Mouse (Mus musculus) right cerebral cortex, postnatal 14 days (tissue): ENCODE data around the gene Cobll1.
"Not testable (repeated sequence)": the region's sequence is repeated elsewhere in the genome, so short reads cannot be mapped to it uniquely, and the experiment has no call there.

Source experiments
- DNase-seq: peaks from one replicate; pipeline ENCODE4 v3.0.0; 2022

Gene Cobll1

DNA sequence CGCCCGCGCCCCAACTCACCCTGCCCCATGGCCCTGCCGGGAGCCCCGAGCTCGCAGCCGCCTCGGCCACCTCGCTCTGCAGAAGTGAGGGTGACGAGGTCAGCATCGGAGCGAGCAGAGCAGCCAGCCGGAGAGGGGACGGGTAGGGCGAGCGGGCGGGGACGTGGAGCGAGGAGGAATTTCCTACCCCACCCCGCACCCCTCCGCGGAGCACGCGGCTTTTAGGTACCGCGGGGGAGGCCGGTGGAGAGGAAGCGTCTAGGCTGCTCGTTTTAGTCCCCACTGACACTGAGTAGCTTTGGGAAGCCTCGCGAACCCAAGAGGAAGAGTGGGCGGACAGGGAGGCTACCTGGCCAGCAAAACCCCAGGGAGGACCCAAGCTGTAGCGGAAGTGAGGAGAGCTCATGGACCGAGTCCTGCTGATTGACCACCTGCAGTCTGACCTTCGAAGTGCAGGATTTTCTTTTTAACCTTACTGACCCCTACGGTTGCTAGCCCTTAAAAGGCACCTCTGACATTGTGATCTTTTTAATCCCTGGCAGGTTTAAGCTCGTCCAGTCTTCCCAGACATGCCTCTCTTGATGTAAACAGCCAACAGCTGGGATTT lies at the start of gene Cobll1:
Gene Cobll1 (minus strand): TSS at position 440 of the 607 bp plus-strand sequence.
- DNase-seq = no peak

DNA sequence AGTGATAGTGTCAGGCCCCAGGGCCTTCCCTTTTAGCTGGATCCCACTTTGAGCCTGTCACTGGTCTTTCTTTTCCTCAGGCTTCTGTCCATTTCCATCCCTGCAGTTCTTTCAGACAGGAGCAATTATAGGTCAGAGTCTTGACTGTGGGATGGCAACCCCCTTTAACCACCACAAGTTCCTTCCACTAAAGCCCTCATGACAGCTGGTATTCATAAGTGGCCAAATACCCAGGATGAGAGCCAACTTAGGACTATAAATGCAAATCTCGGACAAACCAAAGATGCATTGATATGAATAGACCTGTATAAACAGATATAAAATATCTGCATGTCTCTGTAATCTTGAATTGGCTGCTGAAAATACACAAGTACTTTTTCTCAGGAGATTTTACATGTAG lies 49.5 kb upstream of the Cobll1 start:
- DNase-seq = no peak

DNA sequence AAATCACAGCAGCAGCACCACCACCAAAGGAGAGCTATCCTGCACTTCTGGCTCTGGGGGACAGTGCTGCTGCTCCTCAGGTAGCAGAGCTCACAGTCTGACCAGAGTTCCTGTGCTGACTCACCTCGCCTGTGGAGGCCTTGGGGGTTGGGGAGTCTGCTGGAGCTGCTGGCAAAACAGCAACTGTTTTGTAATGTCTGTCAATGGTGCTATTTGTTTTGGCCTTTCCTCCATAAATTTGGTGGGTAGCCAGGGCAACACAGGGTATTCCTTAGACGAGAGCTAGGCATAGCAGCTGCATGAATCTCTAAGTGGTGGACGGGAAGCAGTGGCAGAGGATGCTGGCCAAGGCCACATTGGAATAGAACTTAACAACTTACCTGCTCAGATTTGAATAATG lies 46.2 kb upstream of the Cobll1 start:
- DNase-seq = no peak

DNA sequence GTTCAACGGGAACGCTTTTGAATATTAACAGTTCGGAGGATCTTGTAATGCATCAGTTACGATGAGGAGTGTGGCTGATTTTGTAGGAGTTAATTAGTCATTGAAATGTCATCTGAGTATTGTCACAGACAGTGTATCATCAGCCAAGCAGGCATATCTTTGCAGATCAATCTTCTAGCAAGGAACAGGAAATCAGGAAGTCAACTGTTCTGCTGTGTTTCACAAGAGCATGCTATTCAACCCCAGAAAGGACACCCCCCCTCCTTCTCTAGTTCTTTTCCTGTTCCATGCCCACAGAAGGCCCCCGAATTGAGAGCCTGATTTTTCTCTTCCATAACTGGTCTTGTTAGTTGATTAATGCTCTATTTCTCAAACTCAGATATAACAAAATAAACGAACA lies 43.8 kb upstream of the Cobll1 start:
- no peak for DNase-seq

DNA sequence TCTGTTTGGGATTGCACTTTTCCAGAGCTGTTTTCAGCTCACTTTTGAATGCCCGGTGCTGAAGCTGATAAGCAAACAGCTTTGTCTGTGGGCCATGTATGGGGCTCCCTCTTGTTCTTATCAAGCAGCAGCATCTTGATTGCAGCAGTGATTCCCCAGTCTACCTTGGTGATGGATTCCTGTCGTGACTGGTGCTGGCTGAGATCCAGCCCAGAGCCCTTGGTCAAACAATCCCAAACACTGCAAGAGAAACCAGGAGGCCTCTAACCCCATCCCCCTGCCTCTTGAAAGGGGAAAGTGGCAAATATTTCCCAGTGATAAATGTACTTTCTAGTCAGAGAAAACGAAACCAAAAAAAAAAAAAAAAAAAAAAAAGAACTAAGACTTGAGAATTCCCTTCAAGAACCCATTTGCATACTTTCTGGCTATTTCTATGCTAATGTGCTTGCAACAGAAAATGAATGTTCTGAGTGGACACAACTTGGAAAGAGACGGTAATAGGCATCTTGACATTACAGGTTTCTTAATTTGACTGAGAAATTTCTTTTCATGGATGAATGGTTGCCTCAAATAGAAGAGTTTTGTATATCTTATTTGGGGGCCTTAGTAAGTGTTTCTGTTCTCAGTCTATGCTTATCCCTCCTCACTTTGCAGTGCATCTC lies 40.0 kb upstream of the Cobll1 start:
- no peak for DNase-seq

DNA sequence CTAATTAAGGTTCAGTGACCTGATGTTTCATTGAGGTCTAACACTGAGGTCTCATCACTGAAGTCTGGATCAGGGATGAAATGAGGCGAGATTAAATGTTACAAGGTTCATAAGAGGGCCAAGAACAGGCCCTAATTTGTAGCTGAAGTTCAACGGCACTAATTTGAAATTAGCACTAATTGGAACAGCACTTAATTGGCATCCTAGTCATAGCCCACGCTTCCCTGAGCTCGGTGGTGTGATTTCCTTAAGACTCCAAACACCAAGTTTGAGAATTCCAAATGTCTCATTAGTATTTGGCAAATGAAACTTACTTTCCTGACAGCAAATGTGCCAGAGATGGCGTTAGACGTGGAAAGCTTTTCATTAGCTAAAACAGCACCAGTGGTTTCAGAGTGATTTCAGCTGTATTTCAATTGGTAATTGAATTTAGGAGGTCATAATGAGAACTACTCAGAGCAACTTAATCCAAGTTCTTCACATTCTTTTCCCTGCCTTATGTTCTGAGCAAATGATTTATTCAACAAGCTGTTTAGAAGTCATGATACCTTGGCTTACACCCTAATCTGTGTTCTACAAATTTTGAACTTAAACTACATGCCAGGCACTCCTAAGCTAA lies 36.3 kb upstream of the Cobll1 start:
- DNase-seq = no peak

DNA sequence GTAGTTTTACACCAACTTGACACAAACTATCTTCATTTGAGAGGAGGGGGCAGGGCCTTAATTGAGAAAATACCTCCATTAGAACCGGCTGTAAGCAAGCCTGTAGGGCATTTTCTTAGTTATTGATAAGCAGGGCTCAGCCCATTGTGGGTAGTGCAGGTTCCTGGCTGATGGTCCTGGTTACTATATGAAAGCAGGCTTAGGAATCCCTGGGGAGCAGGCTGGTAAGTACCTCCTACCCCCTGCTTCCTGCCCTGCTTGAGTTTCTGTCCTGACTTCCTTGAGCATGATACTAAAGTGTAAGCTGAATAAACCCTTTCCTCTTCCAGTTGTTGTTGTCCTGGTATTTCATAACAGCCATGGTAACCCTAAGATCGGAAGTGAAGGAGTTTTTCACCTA lies 34.7 kb upstream of the Cobll1 start:
- no peak for DNase-seq

DNA sequence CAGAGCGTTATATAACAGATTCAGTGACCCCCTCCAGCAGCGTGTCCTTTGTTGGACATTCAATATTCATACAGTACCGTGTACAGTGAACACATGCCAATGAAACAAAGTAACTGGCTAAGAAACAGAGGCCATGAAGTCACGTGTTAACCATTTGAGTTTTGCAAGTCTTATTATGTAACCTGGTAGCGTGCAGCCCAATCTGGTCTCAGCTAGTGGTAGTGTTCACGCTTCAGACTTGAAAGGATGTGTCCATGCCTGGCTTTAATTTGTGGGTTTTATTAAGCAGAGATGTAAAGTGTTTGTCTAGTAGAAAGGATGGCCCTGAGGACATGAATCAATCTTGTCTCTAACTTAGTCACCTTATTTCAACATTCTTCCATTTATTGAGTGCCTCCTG lies 29.5 kb upstream of the Cobll1 start:
- no peak for DNase-seq

DNA sequence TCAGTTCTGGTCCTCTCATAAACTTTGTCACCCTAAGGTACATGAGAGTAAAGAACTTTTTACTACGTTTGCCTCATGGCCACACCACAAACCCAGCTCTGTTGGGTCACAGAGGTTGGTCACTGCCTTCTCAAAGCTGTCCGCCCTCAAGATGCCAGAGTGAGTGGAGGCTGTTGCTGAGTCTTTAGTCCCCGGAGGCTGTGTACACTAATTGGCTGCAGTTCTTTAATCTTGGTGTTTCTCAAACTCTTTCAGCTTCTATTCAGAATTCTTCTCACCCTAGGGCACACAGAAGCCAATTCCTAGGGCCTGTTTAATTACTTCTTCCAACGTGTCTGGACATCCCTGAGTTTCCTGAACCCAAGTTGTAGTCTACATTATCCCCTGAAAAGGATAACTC lies 28.6 kb upstream of the Cobll1 start:
- DNase-seq = no peak

DNA sequence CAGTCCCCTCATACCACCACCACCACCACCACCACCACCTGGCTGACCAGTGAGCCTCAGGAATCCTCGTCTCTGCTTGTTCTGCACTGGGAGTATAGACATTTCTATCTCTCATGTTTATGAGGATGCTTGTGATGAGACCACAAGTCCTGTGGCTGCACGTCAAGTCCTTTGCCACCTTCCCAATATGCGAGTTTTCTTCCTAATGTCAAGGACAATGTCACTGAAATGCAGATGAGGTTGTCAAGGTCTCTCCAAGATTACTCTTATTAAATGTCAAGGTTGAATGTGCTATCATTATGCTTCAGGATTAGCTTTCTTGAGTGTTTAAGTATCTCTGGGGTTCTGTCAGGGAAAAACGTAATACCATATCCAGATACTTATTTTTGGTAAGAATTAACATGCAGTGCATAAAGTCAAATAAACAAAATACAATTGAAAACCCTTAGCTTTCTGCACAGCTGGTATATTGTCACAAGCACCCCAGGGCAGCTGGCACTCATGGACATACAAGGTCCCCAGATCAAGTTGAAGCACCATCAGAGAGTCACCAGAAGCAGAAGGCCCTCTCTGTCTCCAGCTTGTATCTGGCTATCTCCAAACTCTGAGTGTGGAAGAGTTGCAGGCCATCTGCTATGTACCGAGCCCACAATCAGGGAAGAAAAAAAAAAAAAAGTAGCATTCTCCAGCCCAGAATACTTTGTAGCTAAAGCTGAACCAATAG lies 27.5 kb upstream of the Cobll1 start:
- DNase-seq = no peak

DNA sequence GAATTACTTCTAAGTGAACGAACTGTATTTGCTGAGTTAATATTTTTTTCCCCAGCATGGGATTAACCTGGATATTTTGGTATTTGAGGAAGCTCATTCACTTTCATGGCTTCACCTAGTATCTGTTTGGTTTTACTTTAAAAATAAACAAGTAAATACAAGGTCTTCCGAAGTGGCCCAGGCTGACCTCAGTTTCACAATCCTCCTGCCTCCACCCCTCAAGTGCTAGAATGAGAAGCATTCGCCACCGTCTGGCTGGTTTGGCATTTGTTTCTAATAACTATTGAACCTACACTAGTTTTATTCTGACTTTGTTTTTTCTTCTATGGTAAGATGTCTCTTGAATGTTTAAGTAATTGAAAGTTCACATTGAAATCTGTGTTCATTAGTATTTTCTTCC lies 23.0 kb upstream of the Cobll1 start:
- no peak for DNase-seq

DNA sequence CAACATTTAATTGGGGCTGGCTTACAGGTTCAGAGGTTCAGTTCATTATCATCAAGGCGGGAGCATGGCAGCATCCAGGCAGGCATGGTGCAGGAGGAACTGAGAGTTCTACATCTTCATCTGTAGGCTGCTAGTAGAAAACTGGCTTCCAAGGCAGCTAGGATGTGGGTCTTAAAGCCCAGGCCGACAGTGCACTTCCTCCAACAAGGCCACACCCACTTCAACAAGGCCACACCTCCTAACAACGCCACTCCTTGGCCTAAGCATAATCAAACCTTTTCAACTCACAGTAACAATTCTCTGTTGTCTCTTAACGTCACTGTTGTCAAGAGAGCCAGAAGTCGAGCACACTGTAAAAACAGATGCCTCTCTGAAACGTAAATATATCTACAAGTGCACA lies 21.6 kb upstream of the Cobll1 start:
- not testable (repeated sequence) for DNase-seq

DNA sequence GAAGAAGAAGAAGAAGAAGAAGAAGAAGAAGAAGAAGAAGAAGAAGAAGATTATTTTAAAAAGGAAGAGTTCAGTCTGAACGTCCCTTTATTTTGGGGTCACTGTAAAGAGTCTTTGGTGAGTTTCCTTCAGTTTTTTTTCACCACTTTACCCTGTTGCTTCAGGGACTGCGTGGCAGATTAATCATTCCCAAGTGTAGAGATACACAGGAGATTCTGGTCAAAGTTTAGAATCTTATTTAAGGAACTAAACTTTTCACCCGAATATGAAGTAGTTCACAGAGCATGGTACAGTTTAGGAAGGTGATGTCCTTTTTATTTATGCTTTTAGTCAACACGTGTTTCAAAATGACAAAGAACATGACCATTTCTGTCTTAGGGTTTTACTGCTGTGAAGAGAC lies 21.2 kb upstream of the Cobll1 start:
- no peak for DNase-seq

DNA sequence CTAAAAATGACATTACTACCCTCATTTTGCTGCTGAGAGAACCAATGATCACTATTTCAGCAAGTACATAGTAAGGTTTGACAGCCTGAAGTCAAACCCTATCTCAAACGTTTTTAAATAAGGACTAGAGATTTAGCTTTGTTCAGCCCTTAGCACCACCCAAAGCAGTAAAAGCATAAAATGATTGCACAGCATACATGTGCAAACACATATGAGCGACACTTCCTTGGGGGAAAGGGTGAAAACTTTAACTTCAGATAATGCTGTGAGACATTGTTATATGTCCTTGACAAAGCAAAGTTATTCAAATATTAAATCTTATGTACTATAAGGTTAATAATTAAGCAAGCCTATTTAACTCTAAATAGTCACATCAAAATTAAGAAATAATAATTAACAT lies 18.2 kb upstream of the Cobll1 start:
- no peak for DNase-seq

DNA sequence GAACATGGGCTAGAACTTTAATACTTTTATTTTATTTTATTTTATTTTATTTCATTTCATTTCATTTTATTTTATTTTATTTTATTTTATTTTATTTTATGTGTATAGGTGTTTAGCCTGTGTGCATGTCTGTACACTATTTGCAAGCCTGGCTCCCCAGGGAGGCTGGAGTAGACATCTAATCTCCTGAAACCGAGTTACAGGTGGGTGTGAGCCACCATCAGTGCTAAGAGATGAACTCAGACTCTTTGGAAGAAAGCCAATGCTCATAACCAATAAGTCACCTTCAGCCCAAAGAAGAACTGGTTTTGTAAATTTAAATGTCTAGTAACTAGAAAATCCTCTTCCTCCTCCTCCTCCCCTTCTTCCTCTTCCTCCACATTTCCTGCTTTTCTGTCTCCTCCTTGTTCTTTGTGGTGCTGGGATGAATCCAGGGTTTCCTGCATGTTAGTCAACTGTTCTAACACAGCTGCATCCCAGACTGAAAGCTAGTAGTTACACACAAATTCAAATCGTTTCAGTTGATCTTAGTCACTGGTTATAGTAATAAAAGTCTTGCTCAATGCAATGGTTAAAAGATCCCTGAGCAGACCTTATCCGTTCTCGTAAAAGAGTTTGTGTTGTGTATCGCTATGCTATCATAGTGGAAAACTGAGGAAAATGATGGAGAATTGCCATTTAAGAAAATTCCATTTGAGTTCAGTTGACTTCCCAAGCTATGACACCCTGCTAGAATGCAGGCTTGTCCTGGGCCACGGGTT lies 17.5 kb upstream of the Cobll1 start:
- no peak for DNase-seq

DNA sequence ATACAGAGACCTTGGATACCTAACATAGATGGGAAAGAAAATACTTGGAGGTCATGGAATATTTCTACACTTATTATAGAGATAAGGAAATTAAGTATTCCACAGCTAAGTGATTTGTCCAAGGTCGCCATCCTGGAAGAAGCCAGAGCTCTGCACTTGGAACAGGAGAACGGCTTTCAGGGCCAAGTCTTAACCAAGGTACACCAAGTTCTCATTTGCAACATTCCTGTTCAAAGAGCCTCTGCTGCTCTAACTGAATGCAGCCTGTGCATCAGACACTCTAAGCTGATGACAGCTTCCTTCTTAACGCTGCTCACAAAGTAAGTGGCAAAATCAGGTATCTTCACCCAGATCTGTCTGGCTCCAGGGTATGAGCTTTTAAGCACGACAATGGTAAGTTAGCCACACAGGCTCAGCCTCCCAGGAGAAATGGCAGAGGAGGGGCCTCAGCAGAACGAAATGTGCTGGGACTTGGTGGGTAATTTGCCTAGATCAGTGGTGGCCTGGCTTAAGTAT lies 11.4 kb upstream of the Cobll1 start:
- no peak for DNase-seq

DNA sequence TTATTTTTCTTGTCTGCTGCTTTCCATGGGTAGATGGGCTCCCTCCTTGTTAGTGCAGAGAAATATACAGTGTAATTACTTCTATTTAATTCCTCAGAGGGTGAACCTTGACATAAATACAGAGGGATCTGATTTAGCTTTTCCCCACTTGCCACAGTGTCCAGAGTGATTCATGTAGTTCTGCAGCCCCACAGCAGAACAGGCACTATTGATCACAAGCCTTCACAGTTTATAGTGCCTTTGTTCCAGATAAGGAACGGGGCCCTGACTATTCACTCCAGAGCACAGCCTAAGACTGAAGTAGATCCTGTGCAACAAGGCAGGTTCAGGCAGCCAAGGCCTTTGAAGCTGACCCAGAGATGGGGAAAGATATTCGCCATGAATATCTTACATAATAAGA lies 10.4 kb upstream of the Cobll1 start:
- DNase-seq = no peak

DNA sequence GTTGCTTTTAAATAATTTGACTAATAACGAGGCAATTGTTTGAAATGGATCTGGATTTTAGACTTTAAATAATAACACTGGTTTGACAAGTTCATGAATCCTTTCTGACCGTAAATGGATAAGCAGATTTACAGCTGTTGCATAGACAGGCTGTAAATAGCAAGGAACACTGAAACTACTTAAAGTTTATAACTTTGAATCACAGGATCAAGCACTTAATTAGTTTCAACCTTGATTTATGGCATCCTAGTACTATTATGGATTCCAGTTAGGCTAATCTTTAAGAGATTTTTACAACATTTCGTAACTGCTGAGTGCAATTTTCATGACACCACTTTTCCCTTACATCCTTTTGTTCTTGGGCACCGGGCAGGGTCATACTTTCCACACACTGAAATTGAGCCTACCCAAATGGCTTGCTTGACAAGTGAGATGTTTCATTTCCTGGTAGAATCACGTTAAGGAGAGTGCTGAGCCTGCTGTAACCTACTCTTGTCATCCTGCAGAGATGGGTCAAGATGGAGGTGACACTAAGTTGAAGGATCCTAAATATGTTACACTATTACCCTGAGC lies 1.1 kb upstream of the Cobll1 start:
- no peak for DNase-seq

DNA sequence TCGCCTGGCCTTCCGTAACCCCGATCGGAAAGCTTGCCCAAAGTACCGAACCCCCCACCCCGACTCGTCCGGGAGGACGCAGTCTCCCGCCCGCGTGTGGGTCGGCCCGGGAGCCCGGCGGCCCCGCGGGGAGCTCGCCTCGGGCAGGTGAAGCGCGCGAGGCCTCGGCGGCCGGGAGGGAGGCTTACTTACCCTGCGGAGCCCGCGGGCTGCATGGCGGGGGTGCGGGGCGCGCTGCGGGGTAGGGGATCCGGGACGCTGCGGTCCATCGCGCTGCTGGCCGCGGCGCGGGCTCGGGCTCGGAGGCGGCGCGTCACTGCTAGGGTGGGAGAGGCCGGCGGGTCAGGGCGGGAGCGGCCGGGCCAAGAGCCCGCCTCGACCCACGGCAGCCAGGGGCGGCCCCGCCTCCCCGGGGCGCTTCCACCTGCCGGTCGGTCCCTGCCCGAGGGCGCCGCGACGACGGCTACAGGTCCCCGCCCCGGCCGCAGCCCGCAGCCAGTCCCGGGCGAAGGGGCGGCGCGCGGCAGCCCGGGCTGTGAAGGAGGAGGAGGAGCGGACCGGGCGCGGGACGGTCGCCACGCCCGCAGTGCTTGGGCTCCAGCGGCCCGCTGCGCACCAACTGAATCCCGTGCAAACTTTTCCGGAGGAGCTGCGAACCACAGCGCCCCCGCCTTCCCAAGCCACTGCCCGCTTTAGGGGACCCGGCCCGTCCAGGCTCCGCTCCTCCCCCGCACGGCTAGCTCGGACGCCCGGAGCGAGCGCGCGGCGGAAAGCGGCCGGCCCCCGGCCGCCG lies 836 bp downstream of the Cobll1 start:
- peak; percentile 53 for DNase-seq

DNA sequence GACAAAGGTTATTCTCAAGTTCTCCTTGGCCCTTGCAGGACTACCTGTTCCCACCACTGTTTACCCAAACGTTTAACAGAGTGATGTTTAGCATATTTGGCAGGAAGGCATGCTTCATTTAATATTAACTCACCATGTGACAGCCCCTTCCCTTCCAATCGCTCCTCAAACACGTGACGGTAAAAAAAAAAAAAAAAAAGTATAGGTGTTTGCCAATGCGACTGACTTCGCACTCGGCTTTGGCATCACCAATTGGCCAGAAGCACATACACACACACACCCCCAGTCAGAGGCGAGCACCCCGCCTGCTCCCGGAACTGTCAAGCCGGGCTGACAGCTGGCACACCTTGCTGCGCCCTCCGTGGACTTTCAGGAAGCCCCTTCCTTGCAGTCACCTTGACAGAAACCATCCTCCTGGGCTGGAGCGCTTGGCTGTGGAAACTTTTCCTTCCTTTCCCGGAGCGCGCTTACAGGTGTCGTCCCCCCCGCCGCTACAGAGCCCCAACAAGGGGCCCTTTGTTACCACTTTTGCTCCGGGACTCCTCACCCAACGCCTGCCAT lies 1.5 kb downstream of the Cobll1 start:
- DNase-seq = no peak

DNA sequence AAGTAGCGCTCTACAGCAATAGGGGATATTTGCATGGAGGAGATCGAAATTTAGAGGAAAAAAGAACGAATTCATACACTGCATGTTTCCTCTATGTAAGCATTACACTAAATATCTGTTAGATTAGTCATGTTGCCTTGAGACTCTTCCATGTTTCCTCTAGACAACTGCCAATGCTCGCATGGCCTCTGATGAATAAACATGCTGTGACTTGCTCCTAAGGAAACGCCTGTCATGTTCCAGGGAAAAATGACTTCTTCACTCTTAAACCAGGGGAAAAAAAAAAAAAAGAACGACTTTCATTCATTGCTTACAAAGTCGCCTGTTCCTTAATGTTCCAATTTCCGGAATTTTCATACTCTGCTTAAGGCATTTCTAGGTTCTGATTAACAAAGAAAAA lies 2.1 kb downstream of the Cobll1 start:
- no peak for DNase-seq
